Mouse (Mus musculus) liver, adult 2 months (tissue): ENCODE data around the gene Cnot3.

ENCODE experiments used
- CTCF ChIP-seq: fragments of 200-500 bp; IDR thresholded peaks from 2 replicates; pipeline ENCODE4 v1.5.1; 2011; ENCODE audit warnings: low read depth, low read length, control low read depth
- POLR2A ChIP-seq: fragments of 200-500 bp; IDR thresholded peaks from 2 replicates; pipeline ENCODE4 v1.6.1; 2011; ENCODE audit warnings: low read length, control low read depth; ENCODE audit not compliant: insufficient read depth; ENCODE audit errors: extremely low read depth

DNA sequence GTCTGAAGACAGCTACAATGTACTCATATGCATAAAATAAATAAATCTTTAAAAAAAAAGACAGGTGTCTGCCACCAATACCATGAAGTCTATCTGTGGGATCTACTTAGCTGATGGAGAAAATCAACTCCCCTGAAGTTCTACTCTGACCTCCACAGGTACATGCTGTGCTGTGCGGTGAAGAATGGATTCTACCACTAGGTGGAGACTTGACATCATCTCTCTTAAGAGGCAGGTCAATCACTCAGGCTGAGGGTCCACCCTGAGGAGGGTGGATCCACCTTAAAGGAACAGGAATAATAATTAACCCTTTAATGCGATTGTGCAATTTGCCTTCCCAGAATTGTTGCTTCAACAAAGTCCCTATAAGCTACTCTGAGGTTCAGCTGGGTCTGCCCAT lies 38.3 kb upstream of the Cnot3 start:
- peak; percentile 33; the same call in 1 of the 2 replicates for TF ChIP-seq CTCF
- no peak for TF ChIP-seq POLR2A
